Mouse (Mus musculus) stomach, postnatal 0 days (tissue): ENCODE data around the gene 4930523C07Rik.

Source experiments
- CTCF ChIP-seq: IDR thresholded peaks from 2 replicates; pipeline ENCODE4 v1.5.1; 2016; ENCODE audit warnings: antibody characterized with exemption, low read depth, mild to moderate bottlenecking, moderate library complexity
- EP300 ChIP-seq: optimal IDR thresholded peaks from 2 replicates; pipeline ENCODE3; 2016; ENCODE audit warnings: antibody characterized with exemption

DNA sequence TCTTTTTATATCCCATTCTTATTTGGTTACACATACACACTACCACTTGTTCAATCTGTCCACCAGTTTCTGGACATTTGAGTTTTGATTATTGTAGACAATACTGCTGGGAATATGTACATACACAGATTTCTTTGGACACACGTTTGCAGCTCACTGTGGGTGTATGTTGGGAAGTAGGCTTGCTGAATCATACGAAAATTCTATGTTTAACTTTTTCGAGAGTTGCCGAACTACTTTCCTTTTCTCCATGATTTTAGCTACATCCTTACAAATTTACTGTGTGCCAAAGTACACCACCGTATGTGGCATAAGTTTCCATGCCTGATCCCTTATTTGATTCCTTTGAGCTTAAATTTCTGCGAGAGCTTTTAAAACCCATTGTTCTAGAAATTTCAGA, 6.7 kb downstream of the 4930523C07Rik start:
- no peak for TF ChIP-seq CTCF
- no peak for TF ChIP-seq EP300
